Mouse (Mus musculus) spleen, postnatal 4 days (tissue): ENCODE results near the gene Rhbdf2.
"Not testable (repeated sequence)": the region's sequence is repeated elsewhere in the genome, so short reads cannot be mapped to it uniquely, and the experiment has no call there.

Experiments used
- DNase-seq, 2 experiments: peaks; one replicate each; pipeline ENCODE4 v3.0.0; 2022; ENCODE audit warnings: low spot score in 2 of 2

Rhbdf2 gene

DNA sequence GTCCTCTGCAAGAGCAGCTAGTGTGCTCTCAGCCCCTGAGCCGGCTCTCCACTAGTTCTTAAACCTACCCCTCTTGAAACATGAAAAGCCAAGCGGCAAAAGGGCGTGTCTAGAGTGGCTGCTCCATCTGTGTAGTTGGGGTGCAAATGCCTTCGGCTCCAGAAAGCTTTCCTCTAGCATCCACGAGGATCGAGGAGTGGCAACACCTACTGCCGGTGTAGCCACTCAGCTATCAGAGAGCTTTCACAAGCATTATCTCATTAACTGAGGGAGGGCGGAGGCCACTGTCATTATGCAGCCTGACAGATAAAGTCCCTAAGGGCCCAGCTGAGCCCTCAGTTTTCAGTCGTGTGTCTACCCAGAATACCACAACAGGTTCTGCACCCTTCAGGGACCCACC, 6.7 kb downstream of the Rhbdf2 start:
- DNase-seq, result peak in 1 of 2 experiments; percentile 59

GRCm38 (mm10) chr11:116619561-116619960, 7.3 kb downstream of the Rhbdf2 start:
- DNase-seq, result no peak

GRCm38 (mm10) chr11:116619156-116619555, 7.7 kb downstream of the Rhbdf2 start:
- no peak for DNase-seq

GRCm38 (mm10) chr11:116618666-116619065, 8.2 kb downstream of the Rhbdf2 start:
- DNase-seq, result no peak

- no peak for DNase-seq
Observed at GRCm38 (mm10) chr11:116617641-116618040, 9.2 kb downstream of the Rhbdf2 start.

DNA sequence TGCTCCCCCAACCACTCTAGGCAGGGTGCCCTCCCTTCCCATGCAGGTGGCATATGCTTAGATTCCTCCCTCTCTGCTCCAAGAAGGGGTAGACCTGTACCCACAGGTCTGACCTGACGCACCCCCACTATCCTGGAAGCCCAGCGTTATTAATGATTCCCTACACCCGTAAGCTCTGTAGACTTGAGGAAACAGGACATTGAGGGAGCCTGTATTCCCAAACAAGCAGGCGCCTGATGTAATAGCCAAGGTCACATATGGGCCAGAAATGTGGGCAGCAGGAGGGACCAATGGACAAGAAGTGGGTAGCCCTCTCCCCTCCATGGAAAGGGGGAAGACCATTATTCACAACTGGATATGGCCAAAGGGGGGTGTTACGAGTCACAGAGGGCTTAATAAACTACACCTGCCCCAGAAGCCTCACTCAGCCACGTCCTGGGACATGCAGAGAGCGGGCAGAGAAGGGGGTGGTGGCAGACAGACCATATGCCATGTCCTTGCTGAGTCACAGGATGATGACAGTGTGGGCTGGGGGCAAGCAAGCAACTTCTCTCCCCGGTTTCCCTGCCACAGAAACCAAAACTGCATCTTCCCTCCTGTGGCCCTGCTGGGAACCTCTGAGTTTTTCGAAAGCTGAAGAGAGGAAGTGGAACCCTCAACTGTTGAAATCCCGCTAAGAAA, 10.2 kb downstream of the Rhbdf2 start:
- no peak for DNase-seq

- DNase-seq, result peak; percentile 82 to 87
Observed at GRCm38 (mm10) chr11:116615735-116616437, 10.9 kb downstream of the Rhbdf2 start.

GRCm38 (mm10) chr11:116613234-116613633, 13.6 kb downstream of the Rhbdf2 start:
- no peak for DNase-seq

- DNase-seq, result no peak
Observed at GRCm38 (mm10) chr11:116612554-116612953, 14.3 kb downstream of the Rhbdf2 start.

DNA sequence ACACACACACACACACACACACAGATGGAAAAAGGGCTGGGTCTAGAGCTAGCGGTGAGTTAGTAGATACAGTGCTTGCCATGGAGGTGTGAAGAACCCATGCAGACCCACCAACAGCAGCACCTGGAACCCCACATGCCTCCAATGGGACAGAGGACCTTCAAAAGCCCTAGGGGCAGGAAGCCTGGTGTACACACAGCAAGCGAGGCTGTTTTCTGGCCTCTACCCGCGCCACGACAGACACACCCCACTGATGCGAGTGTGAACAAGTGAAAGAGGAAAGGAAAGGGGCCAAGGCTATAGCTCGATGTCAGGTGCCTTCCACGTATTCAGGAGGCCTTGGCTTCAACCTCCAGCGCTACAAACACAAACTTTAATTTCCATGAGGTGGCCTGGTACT, 14.9 kb downstream of the Rhbdf2 start:
- DNase-seq, result no peak

DNA sequence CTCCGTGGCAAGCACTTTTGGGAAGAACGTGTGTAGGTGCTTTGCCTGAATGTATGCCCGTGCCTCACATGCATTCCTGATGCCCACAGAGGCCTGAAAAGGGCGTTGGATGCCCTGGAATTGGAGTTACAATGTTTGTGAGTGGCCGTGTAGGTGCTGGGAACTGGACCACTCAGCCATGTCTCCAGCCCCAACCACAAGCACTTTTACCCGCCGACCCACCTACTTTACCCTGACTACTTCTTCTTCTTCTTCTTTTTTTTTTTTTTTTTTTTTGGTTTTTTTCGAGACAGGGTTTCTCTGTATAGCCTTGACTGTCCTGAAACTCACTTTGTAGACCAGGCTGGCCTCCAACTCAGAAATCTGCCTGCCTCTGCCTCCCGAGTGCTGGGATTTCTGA, 15.7 kb downstream of the Rhbdf2 start:
- not testable (repeated sequence) for DNase-seq

- DNase-seq, result no peak
Observed at GRCm38 (mm10) chr11:116609965-116610630, 16.7 kb downstream of the Rhbdf2 start.

- DNase-seq, result no peak
Observed at GRCm38 (mm10) chr11:116607717-116608116, 19.1 kb downstream of the Rhbdf2 start.

- DNase-seq, result no peak
Observed at GRCm38 (mm10) chr11:116604097-116604496, 22.7 kb downstream of the Rhbdf2 start.

- DNase-seq, result peak; percentile 72 to 87
Observed at GRCm38 (mm10) chr11:116603339-116603738, 23.5 kb downstream of the Rhbdf2 start.

- DNase-seq, result no peak
Observed at GRCm38 (mm10) chr11:116602043-116602442, 24.8 kb downstream of the Rhbdf2 start.

DNA sequence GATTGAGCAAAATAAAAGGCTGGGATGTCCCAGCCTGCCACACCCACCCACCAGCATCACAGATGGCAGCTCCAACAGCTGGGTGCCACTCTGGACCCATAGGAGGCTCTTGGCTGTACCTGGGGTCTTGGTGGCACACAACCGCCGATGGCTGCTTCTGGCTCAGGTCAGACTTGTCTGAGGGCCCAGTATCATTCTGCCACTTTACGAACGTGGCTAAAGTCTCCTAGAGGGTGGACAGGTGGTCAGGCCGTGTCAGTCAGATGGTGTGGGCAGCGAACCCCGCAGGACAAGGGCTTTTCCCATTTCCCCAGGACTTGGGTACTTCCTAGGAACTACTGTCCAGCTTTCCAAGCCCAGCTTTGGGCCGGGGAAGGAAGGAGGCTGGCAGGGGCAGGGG, 25.7 kb downstream of the Rhbdf2 start:
- DNase-seq, result no peak

DNA sequence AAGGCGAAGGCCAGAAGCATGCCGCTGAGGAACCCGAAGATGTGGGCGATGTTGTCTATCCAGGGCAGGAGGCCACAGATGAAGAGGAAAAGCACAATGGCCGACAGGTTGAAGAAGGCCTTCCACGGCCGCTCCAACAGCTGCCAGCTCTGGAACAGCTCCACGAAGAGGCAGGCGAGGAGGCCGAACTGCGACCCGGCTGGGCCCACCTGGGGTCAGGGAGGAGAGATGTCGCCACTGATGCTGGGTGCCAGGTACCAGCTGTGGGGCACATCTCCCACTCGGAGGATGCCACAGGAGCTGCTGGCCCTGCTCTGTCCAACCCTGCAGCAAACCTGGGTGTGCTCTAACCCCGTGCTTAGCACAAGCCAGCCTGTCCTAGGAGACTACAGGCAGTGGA, 27.6 kb downstream of the Rhbdf2 start:
- no peak for DNase-seq

DNA sequence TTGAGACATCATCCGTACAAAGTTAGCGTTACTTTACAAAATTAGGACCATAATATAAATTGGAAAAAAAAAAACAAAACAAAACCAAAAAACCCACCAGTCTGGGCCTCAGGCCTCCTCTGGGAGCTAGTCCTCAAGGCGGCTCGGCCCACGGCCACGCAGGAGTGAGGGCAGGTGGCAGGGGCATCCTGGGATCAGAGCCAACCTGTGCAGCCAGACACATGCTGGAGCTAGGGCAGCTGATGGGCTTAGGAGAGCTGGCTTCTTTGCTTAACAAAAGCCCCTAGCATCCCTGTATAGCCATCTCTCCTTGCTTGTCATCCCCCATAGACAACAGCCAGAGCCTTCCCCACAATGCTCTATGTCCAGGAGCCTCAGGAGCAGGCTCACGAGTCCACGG, 28.6 kb downstream of the Rhbdf2 start:
- DNase-seq, result no peak

- DNase-seq, result no peak
Observed at GRCm38 (mm10) chr11:116596766-116597165, 30.1 kb downstream of the Rhbdf2 start.

GRCm38 (mm10) chr11:116593345-116593744, 33.5 kb downstream of the Rhbdf2 start:
- DNase-seq, result no peak

DNA sequence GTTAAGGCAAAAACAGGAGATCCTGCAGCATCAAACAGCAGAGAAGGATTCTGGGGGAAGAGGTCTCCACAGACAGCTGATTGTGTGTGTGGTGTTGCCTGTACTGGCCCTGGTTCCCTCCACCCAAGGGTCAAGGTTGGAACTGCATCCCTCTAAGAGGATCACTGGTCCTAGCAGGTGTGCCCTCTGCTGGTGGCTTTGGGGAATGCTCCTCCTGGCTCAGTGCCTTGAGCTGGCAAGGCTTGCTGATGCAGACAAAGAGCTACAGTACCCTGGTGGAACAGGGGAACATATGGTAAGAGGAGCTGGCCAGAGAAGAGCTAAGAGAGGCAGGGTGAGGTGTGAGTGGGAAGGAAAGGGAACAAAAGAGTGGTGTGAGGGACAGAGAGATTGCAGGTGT, 34.4 kb downstream of the Rhbdf2 start:
- peak; percentile 96 to 99 for DNase-seq

- DNase-seq, result no peak
Observed at GRCm38 (mm10) chr11:116591621-116592020, 35.2 kb downstream of the Rhbdf2 start.
